Mouse (Mus musculus) T-helper 1 cell (primary cell): ENCODE results near the gene Pomp.

ENCODE experiments used
- in situ Hi-C: fragments of 300-600 bp; cut with MboI, MseI; formaldehyde crosslinking; loops from one replicate; pipeline ENCODE4 v1.15.1; 2025; ENCODE audit warnings: high pct_unique_total_duplicates

Pomp gene

GRCm38 (mm10) chr5:147898968-147899549, 38.8 kb downstream of the Pomp start:
- in situ Hi-C loops, result no loop called here

- in situ Hi-C loops, result no loop called here
These were observed 41.9 kb downstream of the Pomp start for GRCm38 (mm10) chr5:147902008-147902757.

GRCm38 (mm10) chr5:147903166-147903565, 42.9 kb downstream of the Pomp start:
- in situ Hi-C loops, result no loop called here

GRCm38 (mm10) chr5:147907144-147907543, 46.9 kb downstream of the Pomp start:
- in situ Hi-C loops, result no loop called here

- in situ Hi-C loops, result no loop called here
These were observed 47.6 kb downstream of the Pomp start for GRCm38 (mm10) chr5:147907851-147908250.

GRCm38 (mm10) chr5:147910807-147911509, 50.7 kb downstream of the Pomp start:
- in situ Hi-C loops, result no loop called here

- in situ Hi-C loops, result no loop called here
These were observed 51.5 kb downstream of the Pomp start for GRCm38 (mm10) chr5:147911744-147912143.

GRCm38 (mm10) chr5:147913241-147913842, 53.1 kb downstream of the Pomp start:
- in situ Hi-C loops, result no loop called here

- in situ Hi-C loops, result no loop called here
These were observed 54.8 kb downstream of the Pomp start for GRCm38 (mm10) chr5:147915038-147915566.

- in situ Hi-C loops, result no loop called here
These were observed 55.9 kb downstream of the Pomp start for GRCm38 (mm10) chr5:147916171-147916570.

GRCm38 (mm10) chr5:147918044-147918846, 58.0 kb downstream of the Pomp start:
- in situ Hi-C loops, result no loop called here

- in situ Hi-C loops, result no loop called here
These were observed 64.4 kb downstream of the Pomp start for GRCm38 (mm10) chr5:147924621-147925020.
